Mouse (Mus musculus): ENCODE measurements around the gene Kremen1. TPM values are rescaled to one million over a fixed set of nuclear protein-coding genes. Genes with fewer than 3 reads are reported as not detected.

Kremen1 gene
- total and polyA plus RNA-seq, 2 experiments = 3.6 to 6.7 TPM

DNA sequence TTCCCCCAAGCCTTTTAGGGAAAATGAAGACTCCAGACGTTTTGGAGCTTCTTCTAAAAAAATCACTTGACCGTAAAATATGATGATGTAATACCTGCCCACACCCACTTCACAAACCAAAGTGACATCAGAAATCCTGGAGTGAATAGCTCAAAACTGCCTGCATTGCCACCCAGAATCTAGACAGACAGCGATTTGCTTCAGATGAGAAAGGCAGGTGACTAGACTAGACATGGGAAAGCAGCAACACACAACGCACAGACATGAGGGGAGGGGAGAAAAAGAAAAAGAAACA, 10.7 kb upstream of the Kremen1 start:
- TF ChIP-seq CTCF (IDR thresholded peaks at IDR 0.05; ENCODE audit: low read depth, low read length) = no peak
- TF ChIP-seq POLR2A (IDR thresholded peaks at IDR 0.05; ENCODE audit: extremely low read depth, insufficient read depth, low read length) = no peak
- Histone ChIP-seq H3K4me1 (ENCODE audit: control insufficient read depth, insufficient read depth, low read length) (no peaks in the 10 kb centered on the region), H3K36me3 (ENCODE audit: control insufficient read depth, insufficient read depth, low read length) (no peaks in the 10 kb centered on the region), H3K9ac (ENCODE audit: low read depth, low read length) (no peak overlapping the region), H3K79me2 (ENCODE audit: control insufficient read depth, insufficient read depth, low read length) (no peaks in the 10 kb centered on the region), H3K4me3 (ENCODE audit: insufficient read depth, low read depth, low read length) (no peak overlapping the region), H3K27ac (replicated peaks; ENCODE audit: insufficient read depth, low read depth, low read length) (no peak overlapping the region), H3K27me3 (ENCODE audit: control insufficient read depth, insufficient read depth, low read length) (no peaks in the 10 kb centered on the region)
- 72% methylated on average over 4 of the region's 4 CpGs for WGBS
- DNase-seq (ENCODE audit: extremely low read depth, low read depth, low spot score) = no peak

DNA sequence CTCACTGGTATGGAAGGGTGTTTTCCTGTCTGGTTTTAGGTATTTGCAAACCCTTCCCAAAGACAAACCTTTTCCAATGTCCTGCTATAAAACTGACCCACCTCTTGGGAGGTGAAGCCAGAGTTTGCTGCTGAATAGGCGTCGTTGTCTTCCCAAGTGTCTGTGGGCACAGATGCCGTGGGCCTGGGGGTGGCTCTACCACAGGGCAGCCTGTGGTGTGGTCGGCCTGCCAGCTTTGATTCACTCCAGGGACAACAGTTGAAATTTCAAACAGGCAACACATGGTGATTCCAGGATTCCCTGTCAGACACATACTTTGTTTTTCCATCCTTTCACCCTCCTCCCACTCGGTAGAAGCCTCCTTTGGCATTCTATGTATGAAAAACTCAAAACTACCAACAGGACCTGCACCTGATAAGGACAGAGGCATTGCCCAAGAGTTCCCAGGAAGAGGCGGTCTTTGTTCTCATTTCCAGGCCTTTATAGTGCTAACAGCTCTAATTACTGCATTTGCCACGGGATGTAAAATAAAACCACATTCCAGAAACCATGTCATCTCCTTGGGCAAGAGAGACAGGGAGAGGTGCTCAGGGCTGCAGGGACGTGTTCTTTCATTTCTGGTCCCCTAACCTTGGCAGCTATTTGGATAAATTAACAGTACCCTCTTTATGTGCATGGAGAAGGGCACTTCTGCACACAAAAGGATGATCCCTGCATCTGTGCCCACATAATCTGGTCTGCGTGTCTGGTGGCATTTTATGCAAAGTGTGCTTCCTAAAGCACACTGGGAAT, 10.1 kb upstream of the Kremen1 start:
- TF ChIP-seq POLR2A (IDR thresholded peaks at IDR 0.05; ENCODE audit: extremely low read depth, insufficient read depth, low read length) (no peak), CTCF (IDR thresholded peaks at IDR 0.05; ENCODE audit: low read depth, low read length) (no peak)
- DNase-seq (ENCODE audit: extremely low read depth, low read depth, low spot score) = no peak
- 75% methylated on average over 9 of the region's 9 CpGs for WGBS

DNA sequence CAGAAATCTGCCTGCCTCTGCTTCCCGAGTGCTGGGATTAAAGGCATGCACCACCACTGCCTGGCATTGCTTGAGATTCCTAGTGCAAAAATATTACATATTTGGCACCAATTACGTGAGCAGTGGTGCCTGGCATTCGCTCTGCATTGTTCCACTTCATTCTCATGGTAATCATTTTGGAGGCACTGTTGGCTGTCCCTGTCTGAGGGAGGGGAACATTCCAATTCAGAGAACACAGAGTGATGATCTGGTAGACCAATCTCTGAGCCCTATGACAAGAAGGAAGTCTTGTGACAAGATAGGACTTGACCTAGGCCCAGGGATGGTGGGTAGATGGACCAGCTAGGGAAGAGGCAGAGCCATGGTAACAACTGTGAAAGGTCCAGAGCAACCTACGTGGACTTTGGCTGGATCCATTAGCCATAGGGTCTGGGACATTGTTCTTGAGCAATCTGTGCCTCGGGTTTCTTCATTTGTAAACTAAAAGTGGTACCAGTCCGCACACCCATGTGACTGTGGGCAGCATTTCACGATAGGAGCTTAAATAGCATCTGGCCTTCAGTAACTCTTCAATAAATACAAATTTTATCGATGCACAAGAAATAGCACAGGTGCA, 8.6 kb upstream of the Kremen1 start:
- Histone ChIP-seq H3K27ac (replicated peaks; ENCODE audit: insufficient read depth, low read depth, low read length) (no peak overlapping the region), H3K4me3 (ENCODE audit: insufficient read depth, low read depth, low read length) (no peak overlapping the region), H3K27me3 (ENCODE audit: control insufficient read depth, insufficient read depth, low read length) (no peaks in the 10 kb centered on the region), H3K79me2 (ENCODE audit: control insufficient read depth, insufficient read depth, low read length) (no peaks in the 10 kb centered on the region), H3K9ac (ENCODE audit: low read depth, low read length) (no peak overlapping the region), H3K36me3 (ENCODE audit: control insufficient read depth, insufficient read depth, low read length) (no peaks in the 10 kb centered on the region), H3K4me1 (ENCODE audit: control insufficient read depth, insufficient read depth, low read length) (no peaks in the 10 kb centered on the region)
- TF ChIP-seq CTCF (IDR thresholded peaks at IDR 0.05; ENCODE audit: low read depth, low read length) = no peak
- TF ChIP-seq POLR2A (IDR thresholded peaks at IDR 0.05; ENCODE audit: extremely low read depth, insufficient read depth, low read length) = no peak
- 47% methylated on average over 8 of the region's 8 CpGs for WGBS
- peak; percentile 73 for DNase-seq (ENCODE audit: extremely low read depth, low read depth, low spot score)

More for the DNA sequence above, 10.1 kb upstream of the Kremen1 start:
- Histone ChIP-seq H3K4me1 (ENCODE audit: control insufficient read depth, insufficient read depth, low read length) (no peaks in the 10 kb centered on the region), H3K9ac (ENCODE audit: low read depth, low read length) (no peak overlapping the region), H3K27ac (replicated peaks; ENCODE audit: insufficient read depth, low read depth, low read length) (no peak overlapping the region), H3K27me3 (ENCODE audit: control insufficient read depth, insufficient read depth, low read length) (no peaks in the 10 kb centered on the region), H3K79me2 (ENCODE audit: control insufficient read depth, insufficient read depth, low read length) (no peaks in the 10 kb centered on the region), H3K4me3 (ENCODE audit: insufficient read depth, low read depth, low read length) (no peak overlapping the region), H3K36me3 (ENCODE audit: control insufficient read depth, insufficient read depth, low read length) (no peaks in the 10 kb centered on the region)

DNA sequence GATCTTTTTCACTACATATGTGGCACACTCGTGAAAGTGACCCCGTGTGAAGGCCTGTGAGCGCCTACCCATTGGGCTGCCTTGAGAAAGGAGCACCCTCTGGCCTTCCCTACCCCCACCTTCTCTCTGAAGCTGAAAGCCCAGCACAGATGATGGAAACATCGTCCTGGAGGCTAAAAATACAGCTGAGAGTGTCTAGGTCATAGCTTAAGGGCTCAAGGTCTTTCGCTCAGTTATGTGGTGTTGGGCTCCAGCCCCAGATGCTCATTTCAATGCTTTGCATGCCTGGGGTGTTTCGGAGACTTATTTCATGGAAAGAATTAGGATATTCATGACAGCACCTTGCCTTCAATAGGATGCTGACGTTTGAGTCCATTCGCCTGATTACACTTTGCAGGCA, 4.4 kb upstream of the Kremen1 start:
- H3K79me2 ChIP-seq (ENCODE audit: control insufficient read depth, insufficient read depth, low read length) = no peaks in the 10 kb centered on the region
- TF ChIP-seq POLR2A (IDR thresholded peaks at IDR 0.05; ENCODE audit: extremely low read depth, insufficient read depth, low read length) (no peak), CTCF (IDR thresholded peaks at IDR 0.05; ENCODE audit: low read depth, low read length) (no peak)
- H3K4me3 ChIP-seq (ENCODE audit: insufficient read depth, low read depth, low read length) = no peak overlapping the region
- no peaks in the 10 kb centered on the region for H3K27me3 ChIP-seq (ENCODE audit: control insufficient read depth, insufficient read depth, low read length)
- H3K9ac ChIP-seq (ENCODE audit: low read depth, low read length) = no peak overlapping the region
- H3K4me1 ChIP-seq (ENCODE audit: control insufficient read depth, insufficient read depth, low read length) = no peaks in the 10 kb centered on the region
- no peaks in the 10 kb centered on the region for H3K36me3 ChIP-seq (ENCODE audit: control insufficient read depth, insufficient read depth, low read length)
- H3K27ac ChIP-seq (replicated peaks; ENCODE audit: insufficient read depth, low read depth, low read length) = no peak overlapping the region
- 82% methylated on average over 8 of the region's 8 CpGs for WGBS
- DNase-seq (ENCODE audit: extremely low read depth, low read depth, low spot score) = no peak

DNA sequence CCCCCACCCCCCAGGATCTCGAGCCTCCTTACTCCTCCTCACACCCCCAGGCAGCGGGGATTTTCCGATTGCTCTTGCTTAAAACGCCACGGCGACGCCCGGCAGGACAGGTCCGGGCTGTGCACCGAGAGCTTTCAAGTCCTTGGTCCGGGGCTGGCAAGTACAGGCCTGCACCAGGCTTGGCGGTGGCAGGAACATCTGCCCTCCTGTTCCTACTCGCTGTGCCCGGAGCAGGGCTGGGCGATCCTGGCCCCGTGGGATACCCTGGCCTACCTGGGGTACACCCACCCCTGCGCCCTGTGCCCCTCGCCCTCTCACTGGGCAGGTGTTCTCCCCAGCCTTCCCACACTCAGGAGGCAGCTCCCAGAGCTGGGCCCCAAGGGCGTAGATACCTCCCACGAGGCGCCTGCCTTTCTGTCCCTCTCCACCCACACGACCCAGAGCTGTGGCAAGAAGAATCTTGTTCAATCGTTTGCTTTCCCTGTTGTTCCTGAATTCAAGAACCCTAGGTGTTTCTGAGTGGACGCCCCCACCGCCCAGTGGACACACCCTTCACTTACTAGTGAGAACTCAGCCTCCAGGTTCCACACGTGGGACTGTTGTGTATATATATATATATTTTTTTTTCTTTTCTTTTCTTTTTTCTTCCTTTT, 1.8 kb upstream of the Kremen1 start:
- Histone ChIP-seq H3K36me3 (ENCODE audit: control insufficient read depth, insufficient read depth, low read length) (no peaks in the 10 kb centered on the region), H3K27me3 (ENCODE audit: control insufficient read depth, insufficient read depth, low read length) (no peaks in the 10 kb centered on the region), H3K4me1 (ENCODE audit: control insufficient read depth, insufficient read depth, low read length) (peaks cover 2% of the 10 kb centered on the region), H3K27ac (replicated peaks; ENCODE audit: insufficient read depth, low read depth, low read length) (no peak overlapping the region), H3K9ac (ENCODE audit: low read depth, low read length) (no peak overlapping the region), H3K79me2 (ENCODE audit: control insufficient read depth, insufficient read depth, low read length) (no peaks in the 10 kb centered on the region; the same call in 1 of the 2 replicates), H3K4me3 (ENCODE audit: insufficient read depth, low read depth, low read length) (no peak overlapping the region)
- WGBS = 80% methylated on average over 26 of the region's 26 CpGs
- TF ChIP-seq POLR2A (IDR thresholded peaks at IDR 0.05; ENCODE audit: extremely low read depth, insufficient read depth, low read length) (no peak), CTCF (IDR thresholded peaks at IDR 0.05; ENCODE audit: low read depth, low read length) (no peak)
- no peak for DNase-seq (ENCODE audit: extremely low read depth, low read depth, low spot score)

Data from liver, adult 2 months (tissue).